Mouse (Mus musculus): ENCODE measurements around the gene Map3k5.
A peak's percentile ranks its signal among the peaks of the same experiment; 100 is the strongest.

Map3k5 gene

DNA sequence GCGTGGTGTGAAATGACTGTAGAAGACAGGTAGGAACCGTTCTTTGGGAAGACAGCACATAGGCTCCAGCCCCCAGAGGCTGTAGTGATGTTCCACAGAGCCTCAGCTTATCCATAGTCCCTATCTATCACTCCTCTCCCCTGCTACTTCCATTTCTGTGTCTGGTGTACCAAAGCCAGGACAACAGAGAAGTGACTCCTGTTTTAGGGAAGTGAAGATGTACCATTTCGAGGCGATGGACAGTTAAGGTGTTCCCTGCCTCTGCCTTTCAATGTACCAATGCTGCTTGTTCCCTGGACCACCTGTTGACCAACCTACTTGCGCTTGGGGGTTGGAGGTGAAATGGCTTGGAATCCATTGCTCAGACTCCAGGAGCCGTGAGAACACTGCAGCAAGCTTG, 75.0 kb downstream of the Map3k5 start:
- no peak for DNase-seq (ENCODE audit: low read depth)

- DNase-seq (ENCODE audit: low read depth) = no peak
These were observed 75.7 kb downstream of the Map3k5 start for GRCm38 (mm10) chr10:20010018-20010417.

GRCm38 (mm10) chr10:20018406-20018805, 84.1 kb downstream of the Map3k5 start:
- DNase-seq (ENCODE audit: low read depth) = no peak

- no peak for DNase-seq (ENCODE audit: low read depth)
These were observed 84.5 kb downstream of the Map3k5 start for GRCm38 (mm10) chr10:20018806-20019205.

DNA sequence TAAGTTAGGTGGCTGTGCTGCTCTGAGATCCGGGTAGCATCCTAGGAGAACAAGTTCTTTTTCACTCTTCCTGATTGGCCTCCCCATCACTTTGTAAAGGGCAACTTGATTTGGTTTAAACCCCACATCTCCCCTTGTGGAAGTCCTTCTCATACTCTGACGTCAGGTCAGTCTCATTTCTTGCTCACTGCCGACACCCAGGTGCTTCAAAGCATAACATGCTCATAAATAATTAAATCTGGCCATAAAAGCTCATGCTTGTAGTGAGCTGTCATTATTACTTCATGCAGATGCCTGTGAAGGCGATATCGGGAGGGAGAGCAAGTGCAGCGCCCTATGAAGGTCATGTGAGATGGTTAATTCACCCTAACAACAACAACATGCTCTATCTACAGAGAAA, 87.0 kb downstream of the Map3k5 start:
- DNase-seq (ENCODE audit: low read depth) = no peak

- no peak for DNase-seq (ENCODE audit: low read depth)
These were observed 87.6 kb downstream of the Map3k5 start for GRCm38 (mm10) chr10:20021670-20022468.

- no peak for DNase-seq (ENCODE audit: low read depth)
These were observed 88.5 kb downstream of the Map3k5 start for GRCm38 (mm10) chr10:20022608-20023340.

GRCm38 (mm10) chr10:20023524-20023923, 89.3 kb downstream of the Map3k5 start:
- no peak for DNase-seq (ENCODE audit: low read depth)

DNA sequence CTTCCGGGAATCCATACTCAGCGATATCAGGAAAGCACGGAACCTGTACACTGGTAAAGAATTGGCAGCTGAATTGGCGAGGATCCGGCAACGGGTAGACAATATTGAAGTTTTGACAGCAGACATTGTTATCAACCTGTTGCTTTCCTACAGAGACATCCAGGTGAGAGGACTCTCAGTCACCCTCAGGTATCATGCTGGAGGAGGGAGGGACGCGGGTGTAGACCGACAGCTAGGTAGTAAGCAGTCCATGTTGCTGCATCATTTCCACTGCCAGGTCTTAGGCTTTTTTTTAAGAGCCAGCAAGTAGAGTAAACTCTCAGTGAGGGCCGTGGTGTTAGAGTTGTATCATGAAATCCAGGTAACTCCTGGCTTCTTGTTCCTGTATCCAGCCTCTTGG, 90.6 kb downstream of the Map3k5 start:
- no peak for DNase-seq (ENCODE audit: low read depth)

DNA sequence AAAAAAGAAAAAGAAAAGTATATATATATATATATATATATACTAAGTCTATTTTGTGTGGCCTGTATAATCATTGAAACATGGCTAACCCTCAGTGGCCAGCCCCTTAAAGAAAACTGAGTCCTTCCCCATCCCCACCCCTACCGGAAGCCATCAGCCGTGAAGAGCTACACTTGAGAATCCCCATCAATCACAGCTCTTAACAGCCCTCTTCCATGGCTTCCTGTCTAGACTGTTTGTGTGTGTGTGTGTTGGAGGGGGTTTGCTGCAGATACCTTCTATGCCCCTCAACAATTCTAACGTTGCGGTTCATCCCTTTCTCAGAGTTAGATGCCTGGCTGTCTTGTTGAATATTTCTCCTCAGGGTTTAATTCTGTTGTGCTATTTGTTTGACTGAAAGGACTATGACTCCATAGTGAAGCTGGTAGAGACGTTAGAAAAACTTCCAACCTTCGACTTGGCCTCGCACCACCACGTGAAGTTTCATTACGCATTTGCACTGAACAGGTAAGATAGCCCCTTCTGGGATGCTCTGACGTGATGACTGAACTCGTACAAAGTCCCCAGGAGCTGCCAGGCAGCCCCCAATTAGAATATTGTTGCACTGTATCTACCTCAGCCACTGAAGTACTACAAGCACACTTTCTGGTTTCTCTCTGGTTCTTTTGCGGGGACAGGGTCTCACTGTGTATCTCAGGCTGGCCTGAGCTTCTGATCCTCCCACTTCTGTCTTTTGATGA, 91.7 kb downstream of the Map3k5 start:
- DNase-seq (ENCODE audit: low read depth) = no peak

GRCm38 (mm10) chr10:20030703-20031102, 96.4 kb downstream of the Map3k5 start:
- DNase-seq (ENCODE audit: low read depth) = no peak

- DNase-seq (ENCODE audit: low read depth) = peak; percentile 76
These were observed 97.7 kb downstream of the Map3k5 start for GRCm38 (mm10) chr10:20031936-20032335.

DNA sequence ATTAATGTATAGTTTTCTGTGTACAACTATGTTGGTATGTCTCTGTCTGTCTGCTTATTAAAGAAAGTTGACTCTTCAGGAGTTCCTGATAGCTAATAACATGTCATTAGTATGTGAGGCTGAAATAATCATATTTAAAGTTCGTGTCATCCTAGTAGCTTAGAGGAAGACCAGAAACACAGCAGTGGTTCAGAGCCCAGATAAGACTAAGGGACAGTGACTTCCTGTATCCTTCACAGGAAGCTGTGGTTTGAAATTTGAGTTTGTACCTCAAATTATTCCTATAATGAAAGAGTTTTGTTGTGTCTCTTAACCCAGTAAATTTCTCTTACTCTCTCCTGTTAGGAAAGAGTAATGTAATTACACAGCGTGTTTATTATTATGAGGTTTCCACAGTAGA, 102.1 kb downstream of the Map3k5 start:
- DNase-seq (ENCODE audit: low read depth) = no peak

DNA sequence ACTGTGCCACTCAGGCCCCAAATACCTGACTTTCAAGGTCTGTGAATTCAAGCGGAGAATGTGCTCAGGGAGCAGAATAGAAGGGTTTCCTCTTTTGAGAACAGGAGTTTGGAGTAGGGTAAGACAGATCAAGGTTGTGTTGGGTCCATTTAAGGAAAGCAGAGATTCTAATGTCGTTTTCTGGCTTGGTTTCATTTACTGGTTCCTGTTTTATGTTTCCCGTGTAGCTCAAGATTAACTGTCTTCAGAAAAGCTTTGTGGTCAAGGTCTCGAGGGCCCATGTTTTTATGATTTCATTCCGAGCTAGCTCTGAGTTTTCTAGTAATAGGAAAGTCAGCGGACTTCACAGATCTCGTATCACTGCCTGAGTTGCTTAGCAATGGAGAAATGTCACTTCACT, 102.6 kb downstream of the Map3k5 start:
- DNase-seq (ENCODE audit: low read depth) = no peak

DNA sequence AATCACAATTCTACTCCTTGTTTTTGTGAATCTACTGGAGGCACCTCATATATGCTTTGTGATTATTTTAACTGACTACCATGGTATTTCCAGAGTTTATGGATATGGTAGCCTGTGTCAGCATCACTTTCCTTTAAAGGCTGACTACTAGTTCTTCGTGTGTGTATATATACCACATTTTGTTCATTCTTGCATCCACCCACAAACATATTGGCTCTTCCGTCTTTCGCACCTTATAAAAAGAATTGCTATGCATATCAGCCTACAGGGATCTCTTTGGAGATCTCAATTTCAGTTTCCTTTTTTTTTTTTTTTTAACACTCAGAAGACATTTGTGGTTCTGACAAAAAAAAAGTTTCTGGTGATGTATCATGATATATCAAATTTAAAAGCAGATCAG, 105.3 kb downstream of the Map3k5 start:
- no peak for DNase-seq (ENCODE audit: low read depth)

DNA sequence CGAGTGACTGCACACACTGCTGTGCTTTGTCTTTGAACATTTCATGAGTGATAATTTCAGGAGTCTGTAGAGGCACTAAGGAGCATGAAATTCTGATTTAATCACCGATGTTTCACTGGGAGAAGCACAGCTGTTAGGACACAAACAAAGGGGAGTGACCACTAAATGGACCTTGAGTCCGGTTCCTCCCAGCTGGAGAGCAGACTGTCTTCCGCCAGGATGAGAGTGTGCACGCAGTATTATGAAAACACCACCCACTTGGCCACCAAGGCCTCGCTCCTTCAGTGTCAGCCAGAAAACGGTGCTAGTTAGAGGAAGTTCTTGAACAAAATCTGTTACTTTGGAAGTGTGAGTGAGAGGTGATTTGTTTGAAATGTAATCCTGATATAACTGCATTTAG, 105.8 kb downstream of the Map3k5 start:
- DNase-seq (ENCODE audit: low read depth) = no peak

GRCm38 (mm10) chr10:20040677-20041076, 106.4 kb downstream of the Map3k5 start:
- no peak for DNase-seq (ENCODE audit: low read depth)

GRCm38 (mm10) chr10:20042081-20042480, 107.8 kb downstream of the Map3k5 start:
- DNase-seq (ENCODE audit: low read depth) = no peak

- no peak for DNase-seq (ENCODE audit: low read depth)
These were observed 109.8 kb downstream of the Map3k5 start for GRCm38 (mm10) chr10:20044051-20044450.

DNA sequence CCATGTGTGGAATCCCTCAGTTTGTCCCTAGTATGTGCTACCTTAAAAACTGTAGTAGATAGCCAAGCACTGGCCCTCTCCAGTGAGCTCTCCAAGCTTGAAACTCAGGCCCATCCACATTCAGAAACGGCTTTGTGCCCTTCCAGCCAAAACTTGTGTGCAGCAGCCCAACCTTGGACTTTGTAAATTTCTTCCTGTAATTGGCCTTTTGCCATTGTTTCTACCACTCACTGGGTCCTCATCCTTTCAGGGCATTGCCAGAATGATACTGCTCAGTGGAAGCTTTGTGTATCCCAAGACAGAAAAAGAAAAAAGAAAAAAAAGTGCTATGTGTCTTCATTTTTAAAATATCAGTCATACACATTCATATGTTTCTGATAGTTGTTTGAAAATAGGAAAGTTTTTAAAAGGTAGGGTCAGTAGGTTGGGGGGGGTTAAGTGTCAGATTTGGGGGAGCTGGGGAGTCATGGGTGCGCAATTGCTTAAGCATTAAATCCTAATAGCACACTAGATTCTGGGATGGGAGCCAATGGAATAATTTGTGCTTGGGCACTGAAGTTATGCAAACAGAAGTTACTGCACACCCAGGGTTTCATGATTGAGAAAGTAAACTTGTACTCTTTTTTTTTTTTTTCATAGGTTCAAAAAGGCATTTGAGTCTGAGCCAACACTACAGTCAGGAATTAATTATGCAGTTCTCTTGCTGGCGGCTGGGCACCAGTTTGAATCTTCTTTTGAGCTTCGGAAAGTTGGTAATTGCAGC, 111.6 kb downstream of the Map3k5 start:
- DNase-seq (ENCODE audit: low read depth) = peak; percentile 90

GRCm38 (mm10) chr10:20056859-20057644, 122.8 kb downstream of the Map3k5 start:
- DNase-seq (ENCODE audit: low read depth) = no peak
